Mouse (Mus musculus) ZHBTc4 (cell line): ENCODE measurements around the gene Vmn2r63.
"Not testable (repeated sequence)": the region's sequence is repeated elsewhere in the genome, so short reads cannot be mapped to it uniquely, and the experiment has no call there.

Experiments
- DNase-seq: peaks from one replicate; pipeline ENCODE4 v3.0.0-alpha.2; 2011; ENCODE audit warnings: low read depth, low spot score

The Vmn2r63 gene

DNA sequence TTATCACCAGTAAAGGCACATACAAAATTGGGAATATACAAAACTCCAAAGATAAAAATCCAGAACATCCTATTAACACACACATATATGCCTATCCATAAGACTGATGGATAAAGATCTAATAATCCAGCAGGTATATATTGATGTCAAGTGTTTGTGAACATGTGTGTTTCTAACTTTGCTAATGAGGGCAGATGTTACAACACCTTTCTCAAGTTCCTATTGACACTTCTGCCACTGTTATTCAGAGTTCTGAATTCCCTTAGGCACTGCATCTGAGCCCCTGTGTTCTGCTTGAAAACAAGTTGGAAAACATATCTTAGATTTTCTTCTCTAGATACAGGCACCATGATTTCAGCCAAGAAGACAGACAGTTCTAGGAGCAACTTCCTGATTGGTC lies at the start of gene Vmn2r63:
Gene Vmn2r63 (minus strand): TSS at position 101 of the 400 bp plus-strand sequence.
- DNase-seq, result not testable (repeated sequence)

DNA sequence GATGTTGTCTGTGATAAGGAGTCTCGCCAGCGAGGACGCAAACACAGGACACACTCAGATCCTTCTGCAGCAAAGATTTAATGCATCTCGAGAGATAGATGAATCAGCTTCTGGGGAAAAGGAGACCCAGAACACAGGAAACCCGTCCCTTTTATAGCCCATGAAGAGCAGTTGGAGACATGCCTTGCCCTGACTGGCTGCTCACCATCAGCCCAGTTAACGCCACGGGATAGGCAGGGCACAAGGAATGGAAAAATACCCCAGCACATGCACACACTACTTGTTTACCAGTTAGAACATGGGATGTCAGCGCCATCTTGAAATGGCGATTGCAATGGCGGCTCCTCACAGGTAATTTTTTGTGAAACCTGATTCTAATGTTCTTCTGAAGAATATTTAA lies 47.1 kb upstream of the Vmn2r63 start:
- DNase-seq, result no peak

DNA sequence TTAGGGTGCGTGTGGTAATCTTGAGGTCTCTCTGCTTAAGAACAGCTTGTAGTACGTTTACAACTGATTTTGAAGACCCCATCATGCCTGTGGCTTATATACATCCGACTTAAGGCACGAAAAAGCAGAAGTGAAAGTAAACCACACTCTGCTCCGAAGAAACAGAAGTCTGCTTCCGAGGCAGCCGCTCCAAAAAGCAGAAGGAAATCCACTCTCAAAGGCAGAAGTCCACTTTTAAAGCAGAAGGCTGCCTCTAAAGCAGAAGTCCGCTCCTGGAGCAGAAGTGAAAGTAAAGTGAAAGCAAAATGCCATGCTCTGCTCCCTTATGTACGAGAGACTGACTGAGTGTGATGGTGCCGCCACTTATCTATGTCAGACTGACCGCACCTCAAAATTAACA lies 46.5 kb upstream of the Vmn2r63 start:
- DNase-seq, result no peak

DNA sequence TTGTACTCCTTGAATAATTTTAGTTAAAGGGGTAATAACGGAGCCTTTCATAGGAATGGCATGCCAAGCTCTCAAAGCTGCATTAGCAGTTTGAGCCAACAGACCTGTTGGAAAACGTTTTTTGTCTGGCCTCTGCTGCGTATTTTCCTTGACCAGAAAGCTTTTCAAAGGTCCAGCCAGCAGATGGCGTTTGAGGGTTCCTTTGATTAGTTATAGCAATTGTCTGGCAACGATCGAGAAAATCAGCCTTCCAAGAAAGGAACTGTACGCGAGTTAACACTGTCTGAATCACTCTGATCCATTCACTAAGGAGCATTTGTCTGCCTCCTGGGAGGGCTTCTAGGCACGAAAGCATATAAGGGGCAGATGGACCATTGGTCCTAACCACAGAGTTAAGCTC lies 31.6 kb upstream of the Vmn2r63 start:
- peak; percentile 72 for DNase-seq

DNA sequence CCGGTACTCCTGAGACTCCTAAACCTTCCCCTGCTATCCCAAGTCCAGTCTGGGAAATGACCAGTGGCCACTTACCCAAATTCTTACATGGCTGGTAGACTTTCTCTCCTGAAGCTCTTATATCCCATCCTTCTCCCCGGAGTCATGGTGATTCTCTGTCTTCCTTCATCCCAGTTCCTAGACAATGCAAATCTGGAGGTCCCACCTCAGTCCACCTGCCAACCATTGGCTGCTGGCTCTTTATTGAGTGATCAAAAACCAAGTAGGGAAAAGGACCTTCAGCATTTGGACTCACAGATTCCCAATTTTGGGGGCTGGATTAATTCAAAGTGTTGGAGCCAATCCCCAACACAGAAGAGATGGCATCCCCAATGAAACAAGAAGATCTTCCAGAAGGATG lies 35.6 kb downstream of the Vmn2r63 start:
- not testable (repeated sequence) for DNase-seq

DNA sequence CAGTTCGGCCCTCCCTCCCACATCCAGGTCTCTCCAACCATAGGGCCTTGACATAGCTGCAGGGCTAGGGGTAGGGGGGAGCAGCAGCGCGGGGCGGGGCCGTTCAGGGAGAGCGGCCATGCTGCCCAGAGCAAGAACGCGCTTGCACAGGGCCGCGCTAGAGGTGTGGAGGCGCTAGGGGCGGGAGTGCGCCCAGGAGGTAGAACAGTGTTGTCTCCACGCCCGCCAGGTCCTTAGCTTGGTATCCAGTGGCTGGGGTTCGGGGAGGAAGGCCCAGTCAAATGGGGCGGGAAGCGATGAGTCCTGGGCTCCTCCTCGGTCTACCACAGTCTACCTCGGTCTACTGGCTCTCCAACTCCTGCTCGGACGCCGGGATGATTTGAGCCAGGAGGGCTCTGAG lies 55.5 kb downstream of the Vmn2r63 start:
- peak; percentile 89 for DNase-seq

DNA sequence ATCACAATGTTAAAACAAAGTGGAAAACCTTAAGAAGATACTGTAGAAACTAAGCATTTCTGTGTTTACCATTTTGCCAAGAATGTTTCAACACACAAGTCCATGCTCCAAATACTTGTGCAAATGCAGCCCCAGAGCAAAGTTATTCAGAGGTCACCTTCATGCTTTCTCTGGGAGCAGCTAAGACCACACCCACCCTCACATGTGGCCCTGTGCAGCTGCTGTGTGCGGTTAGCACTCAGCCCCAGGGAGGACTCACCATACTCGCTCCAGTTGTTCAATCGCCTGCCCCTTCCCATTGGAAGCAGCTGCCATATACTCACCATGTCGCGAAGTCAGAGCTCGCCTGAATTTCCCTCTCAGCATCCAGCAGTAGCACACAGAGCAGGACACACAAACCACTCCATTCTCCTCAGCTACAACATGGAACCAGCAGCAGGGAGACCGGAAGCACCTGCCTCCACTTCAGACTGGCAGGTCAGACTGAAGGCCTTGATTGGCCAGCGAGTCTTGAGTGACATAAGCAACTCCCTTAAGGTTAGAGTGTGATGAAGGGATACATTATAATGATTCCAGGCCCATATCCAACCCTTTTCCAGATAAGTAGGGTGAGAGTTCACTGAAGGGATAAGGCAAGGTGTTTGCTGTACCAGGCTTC lies 66.7 kb downstream of the Vmn2r63 start, which contains the start of gene Gm2381:
Gene Gm2381 (minus strand): TSS at position 434 of the 658 bp plus-strand sequence.
- peak; percentile 88 for DNase-seq
